17 mouse cellular contexts compared by ENCODE assay signal in the genomic region with DNA sequence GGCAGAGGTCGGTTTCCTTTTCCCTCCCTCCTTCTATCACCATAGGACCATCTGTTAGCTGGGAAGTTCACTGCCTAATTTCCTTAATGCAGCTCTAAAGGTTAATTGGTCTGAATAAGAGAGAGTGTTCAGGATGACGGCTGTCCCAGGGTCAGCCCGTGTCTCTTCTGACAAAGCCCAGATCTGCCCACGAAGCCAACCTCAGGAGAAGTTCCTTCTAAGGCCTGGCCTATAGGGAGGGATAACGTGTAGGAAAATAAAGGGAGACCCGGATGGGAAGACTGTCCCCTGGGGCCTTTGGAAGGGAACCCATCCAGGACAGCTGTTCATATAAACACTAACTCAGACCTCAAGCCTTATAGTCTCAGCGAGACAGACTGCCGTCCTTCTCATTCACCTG.
"Had no signal": no experiment of that assay in that cellular context is flagged by ENCODE, and none has a peak within 500 bp of the region (broad histone marks: within the 10 kb centered on the region; RNA-seq: fewer than 3 reads in every experiment).

No protein-coding gene starts in this region.

- H3K36me3 ChIP-seq: limb, embryonic 12.5 days; liver, embryonic 15.5 days; neural tube, embryonic 13.5 days had no signal

- H3K4me1 ChIP-seq: liver, embryonic 15.5 days had no signal

- H3K27me3 ChIP-seq: limb, embryonic 12.5 days; liver, embryonic 15.5 days had no signal

- H3K4me2 ChIP-seq: limb, embryonic 12.5 days; liver, embryonic 11.5 days; liver, embryonic 15.5 days; lung, embryonic 14.5 days; neural tube, embryonic 13.5 days had no signal

- H3K4me3 ChIP-seq: limb, embryonic 12.5 days; liver, embryonic 15.5 days; midbrain, embryonic 10.5 days; neural tube, embryonic 13.5 days had no signal

- DNase-seq: kidney, adult 8-10 months; kidney, postnatal 36 days; layer of hippocampus, adult 9-11 months; layer of hippocampus, postnatal 36 days; lung, embryonic 14.5 days; lung, postnatal 10 days; lung, postnatal 4 days; right cerebral cortex, adult 18-20 months; right cerebral cortex, postnatal 25 days; thymus, postnatal 4 days had no signal

- H3K9ac ChIP-seq: limb, embryonic 12.5 days; liver, embryonic 15.5 days; lung, embryonic 14.5 days; neural tube, embryonic 13.5 days had no signal

- ATAC-seq: midbrain, embryonic 16.5 days had no signal

- H3K9me3 ChIP-seq: limb, embryonic 12.5 days; liver, embryonic 15.5 days; midbrain, embryonic 10.5 days; neural tube, embryonic 13.5 days had no signal

- H3K27ac ChIP-seq: kidney, postnatal 0 days; limb, embryonic 12.5 days; liver, embryonic 15.5 days; neural tube, embryonic 13.5 days had no signal
